ENCODE assay signal across 21 mouse cellular contexts in genomic region chr1:162147554-162147953, GRCm38 (mm10).
"Had no signal": no experiment of that assay in that cellular context is flagged by ENCODE, and none has a peak within 500 bp of the region (broad histone marks: within the 10 kb centered on the region; RNA-seq: fewer than 3 reads in every experiment).

No protein-coding gene starts in this region.

- H3K4me1 ChIP-seq: liver, embryonic 12.5 days; midbrain, embryonic 15.5 days; neural tube, embryonic 12.5 days; neural tube, embryonic 15.5 days had no signal

- DNase-seq: kidney, adult 2 months; kidney, postnatal 10 days; kidney, postnatal 36 days; liver; lung, adult 2 months; lung, postnatal 14 days; lung, postnatal 4 days; right cerebral cortex, adult 18-20 months; right cerebral cortex, postnatal 14 days; right cerebral cortex, postnatal 4 days; thymus, postnatal 36 days had no signal

- H3K27ac ChIP-seq: kidney, embryonic 15.5 days; limb, embryonic 10.5 days; limb, embryonic 13.5 days; liver, embryonic 12.5 days; liver, embryonic 15.5 days; midbrain, embryonic 12.5 days; midbrain, embryonic 15.5 days; neural tube, embryonic 12.5 days; neural tube, embryonic 15.5 days; stomach, postnatal 0 days had no signal

- H3K36me3 ChIP-seq: kidney, embryonic 15.5 days; limb, embryonic 10.5 days; limb, embryonic 13.5 days; liver, embryonic 12.5 days; liver, embryonic 15.5 days; midbrain, embryonic 12.5 days; midbrain, embryonic 15.5 days; neural tube, embryonic 12.5 days; neural tube, embryonic 15.5 days had no signal

- H3K9me3 ChIP-seq: kidney, embryonic 15.5 days; limb, embryonic 10.5 days; limb, embryonic 13.5 days; liver, embryonic 12.5 days; liver, embryonic 15.5 days; midbrain, embryonic 12.5 days; midbrain, embryonic 15.5 days; neural tube, embryonic 12.5 days; neural tube, embryonic 15.5 days had no signal

- H3K27me3 ChIP-seq: kidney, embryonic 15.5 days; limb, embryonic 13.5 days; liver, embryonic 12.5 days; liver, embryonic 15.5 days; midbrain, embryonic 12.5 days; midbrain, embryonic 15.5 days; neural tube, embryonic 12.5 days; neural tube, embryonic 15.5 days had no signal

- H3K4me3 ChIP-seq: kidney, embryonic 15.5 days; limb, embryonic 10.5 days; limb, embryonic 13.5 days; liver, embryonic 12.5 days; liver, embryonic 15.5 days; midbrain, embryonic 12.5 days; midbrain, embryonic 15.5 days; neural tube, embryonic 12.5 days; neural tube, embryonic 15.5 days had no signal

- ATAC-seq: liver, embryonic 12.5 days; midbrain, embryonic 15.5 days had no signal
